Mouse (Mus musculus) kidney, adult 2 months (tissue): ENCODE results near the gene Sgcg.

Experiments
- CTCF ChIP-seq: fragments of 200-500 bp; conservative IDR thresholded peaks from 2 replicates; pipeline ENCODE4 v1.5.1; 2011; ENCODE audit warnings: low read depth, mild to moderate bottlenecking, control low read depth, low read length, moderate library complexity, mixed read lengths; ENCODE audit not compliant: insufficient read depth, insufficient read length
- POLR2A ChIP-seq: fragments of 200-500 bp; IDR thresholded peaks from one replicate; pipeline ENCODE4 v1.6.1; 2011; ENCODE audit warnings: low read depth, low read length, control low read depth

DNA sequence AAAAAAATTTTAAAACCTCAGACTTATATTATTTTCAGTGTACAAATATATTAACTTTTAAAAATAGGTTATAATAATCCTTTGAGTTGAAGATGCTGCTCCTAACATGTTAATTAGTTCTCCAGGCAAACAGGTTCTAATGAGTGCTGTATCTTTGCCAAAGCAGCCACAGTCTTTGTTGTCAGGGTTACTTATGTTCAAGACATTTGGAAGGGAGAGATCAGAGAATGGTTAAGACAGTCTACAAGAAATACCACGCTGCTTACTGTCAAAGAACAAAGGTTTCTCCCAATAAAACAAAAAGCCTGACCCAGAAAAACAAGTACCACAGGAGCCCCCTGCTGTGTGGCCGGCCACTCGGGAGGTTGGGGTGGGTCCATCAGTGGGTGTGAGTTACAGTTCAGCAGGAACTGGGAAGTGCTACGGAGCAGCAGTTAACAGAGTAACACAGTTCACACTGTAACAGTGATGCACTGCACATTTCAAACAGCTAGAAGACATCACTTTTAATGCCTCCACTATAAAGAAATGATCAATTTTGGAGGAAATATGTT is 21.1 kb downstream of the Sgcg start:
- TF ChIP-seq CTCF (no peak), POLR2A (no peak)
